Mouse (Mus musculus) adrenal gland, postnatal 10 days (tissue): ENCODE data around the gene Acaca. TPM values are rescaled to one million over a fixed set of nuclear protein-coding genes. Genes with fewer than 3 reads are reported as not detected.

ENCODE experiments used
- DNase-seq: peaks from one replicate; pipeline ENCODE4 v3.0.0; 2021; ENCODE audit warnings: mixed read lengths
- total RNA-seq, 2 experiments: library from RNA; stranded (reverse); gene quantifications; 2 replicates each; pipeline ENCODE4 v1.2.3; 2021

Acaca gene
- total RNA-seq, 2 experiments from 2014 or later = 67.7 to 78.5 TPM

GRCm38 (mm10) chr11:84150884-84151283 lies 21.4 kb downstream of the Acaca start:
- peak; percentile 11 for DNase-seq

- no peak for DNase-seq
Measured at GRCm38 (mm10) chr11:84156535-84157262, 27.2 kb downstream of the Acaca start.

- DNase-seq = peak; percentile 13
Measured at GRCm38 (mm10) chr11:84164123-84164522, 34.7 kb downstream of the Acaca start.

DNA sequence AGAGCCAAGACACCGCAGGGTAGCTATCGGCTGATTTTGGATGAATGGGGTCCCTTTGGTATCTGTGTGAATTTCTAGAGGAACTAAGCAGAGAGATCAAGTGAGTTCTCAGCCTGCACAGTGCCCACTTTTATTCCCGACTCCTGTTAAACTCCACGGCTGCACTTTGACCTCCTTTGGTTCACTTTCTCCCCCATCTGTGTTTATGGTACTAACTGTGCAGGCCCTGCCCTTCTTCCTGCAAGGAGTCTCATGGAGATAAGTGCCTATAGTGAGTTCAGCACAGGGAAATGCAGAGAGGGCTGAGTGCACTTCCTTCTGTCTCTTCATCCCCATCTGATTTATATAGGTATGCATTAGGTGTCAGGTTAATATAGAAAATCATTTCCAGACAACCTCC lies 35.1 kb downstream of the Acaca start:
- no peak for DNase-seq

GRCm38 (mm10) chr11:84167046-84167526 lies 37.6 kb downstream of the Acaca start, which contains the start of gene Gm11437:
Gene Gm11437 (minus strand): TSS chr11:84167476.
- no peak for DNase-seq

GRCm38 (mm10) chr11:84168701-84169288 lies 39.3 kb downstream of the Acaca start:
- peak; percentile 64 for DNase-seq

- peak; percentile 22 for DNase-seq
Measured at GRCm38 (mm10) chr11:84172539-84173435, 43.3 kb downstream of the Acaca start.

DNA sequence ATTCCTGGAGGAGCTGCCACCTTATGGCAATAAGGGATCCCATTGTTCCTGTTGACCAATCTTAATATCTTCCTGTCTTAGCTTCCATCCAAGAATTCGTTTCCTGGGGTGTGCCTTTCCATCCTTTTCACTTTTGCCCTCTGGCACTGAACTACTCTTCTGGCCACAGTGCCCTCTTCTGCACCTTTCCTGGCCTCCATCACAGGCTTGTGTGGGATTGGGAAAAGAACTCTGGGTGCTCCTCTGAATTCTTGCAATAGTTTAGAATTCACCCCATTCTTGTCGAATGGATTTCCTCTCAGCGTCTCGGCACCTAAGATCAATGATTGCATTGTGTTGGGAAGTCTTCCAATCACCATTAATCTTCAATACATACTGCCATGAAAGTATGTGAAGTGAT lies 49.1 kb downstream of the Acaca start:
- no peak for DNase-seq

DNA sequence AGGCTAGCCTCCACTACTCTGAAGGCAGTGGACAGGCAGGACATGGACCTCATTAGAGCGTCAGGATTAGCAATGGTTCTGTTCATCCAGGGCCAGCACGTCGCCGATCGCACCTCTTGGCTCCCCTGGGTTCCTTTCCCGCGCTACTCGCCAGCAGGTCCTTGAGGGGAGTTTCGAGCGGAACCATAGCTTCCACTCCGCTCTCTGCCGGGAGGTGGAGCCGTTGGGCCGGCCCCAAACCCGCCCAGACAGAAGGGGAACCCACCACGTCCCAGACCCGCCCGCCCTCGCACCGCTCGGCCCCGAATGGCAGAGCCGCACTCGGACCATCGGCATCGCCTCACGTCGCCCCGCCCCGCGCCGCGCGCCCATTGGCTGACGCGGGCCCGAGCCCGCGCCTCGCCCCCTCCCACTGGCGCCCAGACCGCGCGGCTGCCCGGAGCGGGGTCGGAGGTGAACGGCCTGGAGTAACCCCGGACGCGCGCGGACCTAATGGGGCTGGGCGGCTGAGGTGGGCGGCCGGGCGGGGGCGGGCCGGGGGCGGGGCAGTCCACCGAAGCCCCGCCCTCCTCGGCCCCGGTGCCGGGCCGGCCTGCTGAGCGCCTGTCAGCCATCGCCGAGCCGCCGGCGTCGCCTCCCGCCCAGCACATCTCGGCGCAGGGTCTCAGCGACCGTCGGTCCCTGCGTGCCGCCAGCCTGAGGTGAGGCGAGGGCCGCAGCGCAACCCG lies 49.9 kb downstream of the Acaca start:
- DNase-seq = peak; percentile 98

- DNase-seq = peak; percentile 78
Measured at GRCm38 (mm10) chr11:84179954-84180598, 50.6 kb downstream of the Acaca start.

DNA sequence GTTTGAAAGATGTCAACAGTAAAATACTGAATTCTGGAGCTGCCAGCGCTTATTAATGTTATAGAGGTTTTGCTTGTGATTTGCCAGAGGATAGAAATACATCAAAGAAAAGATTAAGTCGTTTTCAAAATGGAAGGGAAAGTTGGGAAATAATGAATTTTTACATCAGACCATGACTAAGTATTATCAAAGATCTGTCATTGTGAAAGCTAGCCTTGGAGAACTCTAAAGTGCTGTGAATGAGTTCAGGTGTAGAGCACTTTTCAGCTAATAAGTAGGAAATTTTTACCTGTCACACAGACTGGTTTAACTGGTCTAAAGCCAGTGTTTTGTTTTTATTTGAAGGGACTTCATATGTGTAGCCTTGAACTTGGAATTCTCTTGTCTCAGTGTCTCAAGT lies 51.8 kb downstream of the Acaca start:
- DNase-seq = no peak

DNA sequence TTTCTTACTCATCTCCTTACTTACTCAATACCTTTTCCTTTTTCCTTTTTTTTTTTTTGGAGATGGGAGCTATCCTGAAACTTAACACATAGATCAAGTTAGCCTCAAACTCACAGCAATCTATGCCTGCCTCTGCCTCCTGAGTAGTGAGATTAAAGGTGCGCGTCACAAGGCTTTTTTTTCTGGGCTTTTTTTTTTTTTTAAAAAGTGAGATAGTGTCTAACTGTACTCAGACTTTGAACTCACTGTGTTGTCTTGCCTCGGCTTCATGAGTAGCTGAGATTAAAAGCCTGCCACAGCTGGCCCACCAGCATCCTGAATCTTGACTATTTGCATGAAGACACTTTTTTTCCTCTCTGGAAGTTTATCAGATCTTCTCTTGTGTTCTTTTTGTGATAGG lies 59.1 kb downstream of the Acaca start:
- no peak for DNase-seq

DNA sequence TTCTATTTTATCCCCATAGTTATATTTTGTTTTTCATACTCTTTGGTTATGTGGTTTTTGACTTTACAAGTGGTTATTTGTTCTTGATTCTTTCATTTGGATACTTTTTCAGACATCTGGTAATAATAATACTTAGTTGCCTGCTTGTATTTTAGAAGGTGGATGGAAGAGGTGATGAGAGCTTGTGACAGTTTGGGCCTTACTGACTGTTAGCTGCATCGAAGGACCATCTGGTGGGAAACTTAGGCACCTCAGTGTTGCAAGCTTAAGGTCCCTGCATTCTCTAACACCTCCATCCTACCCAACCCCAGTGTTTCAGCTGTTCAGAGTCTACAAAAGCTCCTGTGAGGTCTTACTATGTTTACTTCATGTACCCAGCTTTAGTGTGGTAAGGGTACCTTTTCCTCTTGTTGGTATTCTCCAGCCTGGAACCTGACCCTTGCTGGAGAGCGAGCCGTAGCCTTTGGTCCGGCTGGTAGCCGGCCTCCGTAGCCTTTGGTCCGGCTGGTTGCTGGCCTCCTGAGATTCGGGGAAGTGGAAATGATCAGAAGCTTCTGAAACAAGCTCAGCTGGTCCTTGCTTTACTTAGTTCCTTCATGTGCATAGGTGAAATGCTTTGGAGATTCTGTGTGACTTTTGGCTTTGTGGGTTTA lies 61.2 kb downstream of the Acaca start:
- no peak for DNase-seq

DNA sequence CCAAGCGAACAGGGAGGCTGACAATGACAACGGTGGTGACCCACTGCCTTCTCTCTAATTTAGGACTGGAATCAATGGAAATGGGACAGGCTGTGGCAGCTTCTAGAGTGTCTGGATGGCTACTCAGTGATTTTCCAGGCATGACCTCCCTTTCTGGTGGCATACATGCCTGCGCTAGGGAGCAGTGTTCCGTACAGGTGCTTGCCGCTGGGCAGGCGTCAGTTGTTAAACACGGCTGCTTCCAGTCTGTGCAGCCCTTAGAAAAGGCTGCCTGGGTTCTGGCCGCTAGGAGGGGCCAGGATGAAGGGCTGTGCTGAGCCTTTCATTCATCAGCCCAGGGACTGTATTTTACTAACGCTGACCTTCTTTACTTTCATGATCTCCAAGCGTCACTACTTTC lies 63.8 kb downstream of the Acaca start:
- DNase-seq = no peak

- DNase-seq = no peak
Measured at GRCm38 (mm10) chr11:84194751-84195150, 65.3 kb downstream of the Acaca start.

DNA sequence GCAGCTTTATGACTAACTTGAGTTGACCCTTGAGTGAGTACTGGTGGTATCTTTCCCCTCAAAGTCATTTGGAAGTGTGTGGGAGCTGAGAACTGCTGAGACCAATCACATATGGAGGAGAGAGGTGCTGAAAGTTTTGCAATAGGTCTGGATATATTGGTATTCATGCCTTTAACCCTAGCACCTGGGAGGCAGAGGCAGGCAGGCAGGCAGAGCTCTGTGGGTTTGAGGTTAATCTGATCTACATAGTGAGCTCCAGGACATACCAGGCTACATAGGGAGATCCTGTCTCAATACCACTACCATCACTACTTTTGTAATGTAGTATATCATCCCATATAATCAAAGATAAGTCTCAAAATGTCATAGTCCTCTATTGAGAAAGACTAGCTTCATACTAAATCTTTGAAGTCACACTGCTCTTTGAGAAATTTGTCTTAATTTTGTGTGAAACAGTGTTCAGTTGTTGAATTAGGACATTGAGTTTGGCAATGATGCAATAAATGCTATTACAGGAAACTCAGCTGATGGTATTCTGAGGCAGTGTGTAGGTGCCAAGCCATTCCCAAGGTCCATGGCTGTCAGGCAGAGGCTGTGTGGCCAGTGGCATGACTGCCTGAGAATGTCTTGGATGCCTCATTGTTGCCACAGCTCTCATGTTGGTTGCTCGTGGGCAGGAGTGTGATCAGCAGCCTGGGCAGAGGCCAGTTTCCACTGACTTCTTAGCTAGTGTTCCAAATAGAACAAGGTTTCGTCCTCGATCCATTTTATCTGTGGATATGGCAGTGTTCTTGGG lies 68.3 kb downstream of the Acaca start:
- peak; percentile 66 for DNase-seq

- DNase-seq = no peak
Measured at GRCm38 (mm10) chr11:84205776-84206175, 76.3 kb downstream of the Acaca start.

GRCm38 (mm10) chr11:84210876-84211275 lies 81.4 kb downstream of the Acaca start:
- DNase-seq = no peak

- peak; percentile 23 for DNase-seq
Measured at GRCm38 (mm10) chr11:84218951-84219350, 89.5 kb downstream of the Acaca start.

GRCm38 (mm10) chr11:84243562-84243961 lies 114.1 kb downstream of the Acaca start:
- peak; percentile 73 for DNase-seq
